Mouse (Mus musculus): ENCODE measurements around the gene Ttn. TPM values are rescaled to one million over a fixed set of nuclear protein-coding genes. Genes with fewer than 3 reads are reported as not detected.
A peak's percentile ranks its signal among the peaks of the same experiment; 100 is the strongest.

Ttn gene
- polyA plus RNA-seq, 1 experiment: 24.2 TPM

- TF ChIP-seq MYOG (IDR thresholded peaks at IDR 0.05; ENCODE audit: control insufficient read depth in 1 of 3, insufficient read depth in 1 of 3, insufficient read length in 2 of 3, low read depth in 2 of 3) (peak in 2 of 3 experiments; percentile 19 to 59), MYOD1 (IDR thresholded peaks at IDR 0.05; ENCODE audit: control insufficient read depth in 1 of 3, insufficient read length in 2 of 3, low read depth in 2 of 3) (peak in 2 of 3 experiments; percentile 5 to 27), TCF12 (IDR thresholded peaks at IDR 0.05; ENCODE audit: insufficient read depth, poor library complexity, severe bottlenecking) (peak; percentile 25), USF1 (IDR thresholded peaks at IDR 0.05; ENCODE audit: low read depth) (no peak)
- Histone ChIP-seq H3K4me2 (ENCODE audit: low read depth) (peak overlapping the region; percentile 52), H3K4me3 (no peak overlapping the region), H3K36me3 (ENCODE audit: control insufficient read depth, insufficient read depth) (no peaks in the 10 kb centered on the region), H3K27me3 (ENCODE audit: control insufficient read depth, insufficient read depth, insufficient read length) (no peaks in the 10 kb centered on the region), H3ac (ENCODE audit: control insufficient read depth, insufficient read length) (no peak overlapping the region), H3K79me2 (ENCODE audit: control insufficient read depth, insufficient read depth) (no peaks in the 10 kb centered on the region)
Measured at GRCm38 (mm10) chr2:76984384-76984783, 2.0 kb upstream of the Ttn start.

- no peak overlapping the region for H3ac ChIP-seq (ENCODE audit: control insufficient read depth, insufficient read length)
- TF ChIP-seq MYOD1 (IDR thresholded peaks at IDR 0.05; ENCODE audit: control insufficient read depth in 1 of 3, insufficient read length in 2 of 3, low read depth in 2 of 3) (no peak), TCF12 (IDR thresholded peaks at IDR 0.05; ENCODE audit: insufficient read depth, poor library complexity, severe bottlenecking) (no peak), REST (IDR thresholded peaks at IDR 0.05; ENCODE audit: insufficient read depth, insufficient read length) (no peak), SRF (IDR thresholded peaks at IDR 0.05; ENCODE audit: control insufficient read depth, insufficient read length, low read depth) (no peak), CEBPB (IDR thresholded peaks at IDR 0.05; ENCODE audit: insufficient read depth, poor library complexity, severe bottlenecking) (no peak), TCF3 (IDR thresholded peaks at IDR 0.05; ENCODE audit: insufficient read length, low read depth) (no peak), MAX (IDR thresholded peaks at IDR 0.05; ENCODE audit: low read depth) (no peak), MYOG (IDR thresholded peaks at IDR 0.05; ENCODE audit: control insufficient read depth in 1 of 3, insufficient read depth in 1 of 3, insufficient read length in 2 of 3, low read depth in 2 of 3) (no peak), POLR2AphosphoS2 (IDR thresholded peaks at IDR 0.05; ENCODE audit: insufficient read length, low read depth) (no peak), USF1 (IDR thresholded peaks at IDR 0.05; ENCODE audit: low read depth) (no peak), E2F4 (IDR thresholded peaks at IDR 0.05; ENCODE audit: insufficient read depth) (no peak), POLR2A (IDR thresholded peaks at IDR 0.05; ENCODE audit: insufficient read length, low read depth) (no peak)
- H3K27me3 ChIP-seq (ENCODE audit: control insufficient read depth, insufficient read depth, insufficient read length): no peaks in the 10 kb centered on the region
- no peaks in the 10 kb centered on the region for H3K79me2 ChIP-seq (ENCODE audit: control insufficient read depth, insufficient read depth)
- H3K4me3 ChIP-seq: no peak overlapping the region
- H3K36me3 ChIP-seq (ENCODE audit: control insufficient read depth, insufficient read depth): no peaks in the 10 kb centered on the region
- peak overlapping the region; percentile 52 for H3K4me2 ChIP-seq (ENCODE audit: low read depth)
Measured at GRCm38 (mm10) chr2:76983601-76984000, 1.3 kb upstream of the Ttn start.

GRCm38 (mm10) chr2:76981717-76982116 lies 630 bp downstream of the Ttn start:
- H3K79me2 ChIP-seq (ENCODE audit: control insufficient read depth, insufficient read depth): no peaks in the 10 kb centered on the region
- no peaks in the 10 kb centered on the region for H3K27me3 ChIP-seq (ENCODE audit: control insufficient read depth, insufficient read depth, insufficient read length)
- H3ac ChIP-seq (ENCODE audit: control insufficient read depth, insufficient read length): no peak overlapping the region
- peak in 2 of 3 experiments; percentile 45 to 77 for TF ChIP-seq MYOG (IDR thresholded peaks at IDR 0.05; ENCODE audit: control insufficient read depth in 1 of 3, insufficient read depth in 1 of 3, insufficient read length in 2 of 3, low read depth in 2 of 3)
- peak; percentile 56 for TF ChIP-seq POLR2A (IDR thresholded peaks at IDR 0.05; ENCODE audit: insufficient read length, low read depth)
- peak; percentile 88 for TF ChIP-seq POLR2AphosphoS2 (IDR thresholded peaks at IDR 0.05; ENCODE audit: insufficient read length, low read depth)
- TF ChIP-seq TCF12 (IDR thresholded peaks at IDR 0.05; ENCODE audit: insufficient read depth, poor library complexity, severe bottlenecking): peak; percentile 50
- no peak for TF ChIP-seq CEBPB (IDR thresholded peaks at IDR 0.05; ENCODE audit: insufficient read depth, poor library complexity, severe bottlenecking)
- TF ChIP-seq SRF (IDR thresholded peaks at IDR 0.05; ENCODE audit: control insufficient read depth, insufficient read length, low read depth): peak; percentile 94
- peak; percentile 74 to 99 (median 96) for TF ChIP-seq MYOD1 (IDR thresholded peaks at IDR 0.05; ENCODE audit: control insufficient read depth in 1 of 3, insufficient read length in 2 of 3, low read depth in 2 of 3)
- peak; percentile 54 for TF ChIP-seq TCF3 (IDR thresholded peaks at IDR 0.05; ENCODE audit: insufficient read length, low read depth)
- TF ChIP-seq E2F4 (IDR thresholded peaks at IDR 0.05; ENCODE audit: insufficient read depth): no peak
- peak overlapping the region; percentile 27 for H3K4me3 ChIP-seq
- peaks cover 11% of the 10 kb centered on the region for H3K36me3 ChIP-seq (ENCODE audit: control insufficient read depth, insufficient read depth)
- peak overlapping the region; percentile 66 for H3K4me2 ChIP-seq (ENCODE audit: low read depth)

DNA sequence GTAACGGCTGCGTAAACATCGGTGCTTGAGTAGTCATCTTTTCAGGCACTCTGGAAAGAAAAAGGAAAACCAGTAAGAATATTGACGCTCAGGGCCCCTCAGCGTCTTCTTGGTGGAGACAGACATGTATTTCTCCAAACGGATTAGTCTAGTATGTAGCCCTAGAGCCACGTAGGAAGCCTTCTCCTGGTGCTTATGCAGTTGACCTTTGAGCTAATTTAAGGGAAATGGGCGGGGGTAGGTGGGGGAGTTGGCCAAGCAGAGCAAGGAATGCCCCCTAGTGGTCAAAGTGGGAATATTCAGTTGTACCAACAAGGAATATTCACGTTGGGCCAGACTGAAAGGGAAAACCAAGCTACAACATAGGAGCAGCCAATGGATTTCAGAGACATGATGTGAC lies 2.2 kb downstream of the Ttn start:
- peak overlapping the region; percentile 51 for H3K4me2 ChIP-seq (ENCODE audit: low read depth)
- no peaks in the 10 kb centered on the region for H3K79me2 ChIP-seq (ENCODE audit: control insufficient read depth, insufficient read depth)
- no peaks in the 10 kb centered on the region for H3K27me3 ChIP-seq (ENCODE audit: control insufficient read depth, insufficient read depth, insufficient read length)
- no peak overlapping the region for H3ac ChIP-seq (ENCODE audit: control insufficient read depth, insufficient read length)
- H3K36me3 ChIP-seq (ENCODE audit: control insufficient read depth, insufficient read depth): peaks cover 16% of the 10 kb centered on the region
- TF ChIP-seq CEBPB (IDR thresholded peaks at IDR 0.05; ENCODE audit: insufficient read depth, poor library complexity, severe bottlenecking) (no peak), MAX (IDR thresholded peaks at IDR 0.05; ENCODE audit: low read depth) (no peak), E2F4 (IDR thresholded peaks at IDR 0.05; ENCODE audit: insufficient read depth) (no peak), TCF12 (IDR thresholded peaks at IDR 0.05; ENCODE audit: insufficient read depth, poor library complexity, severe bottlenecking) (no peak), MYOG (IDR thresholded peaks at IDR 0.05; ENCODE audit: control insufficient read depth in 1 of 3, insufficient read depth in 1 of 3, insufficient read length in 2 of 3, low read depth in 2 of 3) (no peak), TCF3 (IDR thresholded peaks at IDR 0.05; ENCODE audit: insufficient read length, low read depth) (no peak), REST (IDR thresholded peaks at IDR 0.05; ENCODE audit: insufficient read depth, insufficient read length) (no peak), POLR2A (IDR thresholded peaks at IDR 0.05; ENCODE audit: insufficient read length, low read depth) (no peak), MYOD1 (IDR thresholded peaks at IDR 0.05; ENCODE audit: control insufficient read depth in 1 of 3, insufficient read length in 2 of 3, low read depth in 2 of 3) (no peak)
- H3K4me3 ChIP-seq: peak overlapping the region; percentile 27

- Histone ChIP-seq H3K36me3 (ENCODE audit: control insufficient read depth, insufficient read depth) (peaks cover 34% of the 10 kb centered on the region), H3ac (ENCODE audit: control insufficient read depth, insufficient read length) (no peak overlapping the region), H3K4me2 (ENCODE audit: low read depth) (peak overlapping the region; percentile 46), H3K79me2 (ENCODE audit: control insufficient read depth, insufficient read depth) (no peaks in the 10 kb centered on the region), H3K27me3 (ENCODE audit: control insufficient read depth, insufficient read depth, insufficient read length) (no peaks in the 10 kb centered on the region), H3K4me3 (no peak overlapping the region)
- TF ChIP-seq MYOG (IDR thresholded peaks at IDR 0.05; ENCODE audit: control insufficient read depth in 1 of 3, insufficient read depth in 1 of 3, insufficient read length in 2 of 3, low read depth in 2 of 3): no peak
- peak; percentile 53 for TF ChIP-seq POLR2A (IDR thresholded peaks at IDR 0.05; ENCODE audit: insufficient read length, low read depth)
- peak; percentile 93 for TF ChIP-seq POLR2AphosphoS2 (IDR thresholded peaks at IDR 0.05; ENCODE audit: insufficient read length, low read depth)
Measured at GRCm38 (mm10) chr2:76977650-76978049, 4.7 kb downstream of the Ttn start.
